Mouse (Mus musculus) embryonic facial prominence, embryonic 14.5 days (tissue): Measurements from ENCODE around the gene Gm20388. TPM values are rescaled to one million over a fixed set of nuclear protein-coding genes. Genes with fewer than 3 reads are reported as not detected.
A peak's percentile ranks its signal among the peaks of the same experiment; 100 is the strongest.

Source experiments
- ATAC-seq: fragments of 200-750 bp; cut with Nextera tagmentation; 2 replicates; pipeline ENCODE4 v1.8.0; 2017; ENCODE audit warnings: low read depth, moderate number of reproducible peaks, moderate TSS enrichment
- DNase-seq: peaks from one replicate; pipeline ENCODE4 v3.0.0-alpha.2; 2015; ENCODE audit warnings: low spot score
- H3K27ac ChIP-seq: fragments of 300-500 bp; sonication (generic); replicated peaks from 2 replicates; pipeline ENCODE4 v1.5.1; 2014; ENCODE audit warnings: low read depth, mild to moderate bottlenecking, low read length, moderate library complexity
- H3K27me3 ChIP-seq: fragments of 300-500 bp; sonication (generic); replicated peaks from 2 replicates; pipeline ENCODE4 v1.6.1; 2014; ENCODE audit warnings: low read length; ENCODE audit not compliant: control insufficient read depth, insufficient read depth
- H3K36me3 ChIP-seq: fragments of 300-500 bp; sonication (generic); 2 replicates; pipeline ENCODE4 v1.6.1; 2014; ENCODE audit warnings: low read length, mixed read lengths; ENCODE audit not compliant: control insufficient read depth, insufficient read depth
- H3K4me1 ChIP-seq: fragments of 300-500 bp; sonication (generic); 2 replicates; pipeline ENCODE4 v1.6.1; 2014; ENCODE audit warnings: antibody characterized with exemption, low read length; ENCODE audit not compliant: control insufficient read depth, insufficient read depth
- H3K4me2 ChIP-seq: fragments of 300-500 bp; sonication (generic); 2 replicates; pipeline ENCODE4 v1.6.1; 2014; ENCODE audit warnings: low read depth, mild to moderate bottlenecking, low read length, moderate library complexity, mixed read lengths
- H3K4me3 ChIP-seq: fragments of 300-500 bp; sonication (generic); 2 replicates; pipeline ENCODE4 v1.5.1; 2014; ENCODE audit warnings: low read depth, mild to moderate bottlenecking, low read length
- H3K9ac ChIP-seq: fragments of 300-500 bp; sonication (generic); 2 replicates; pipeline ENCODE4 v1.6.1; 2014; ENCODE audit warnings: low read depth, mild to moderate bottlenecking, low read length, moderate library complexity, mixed read lengths
- H3K9me3 ChIP-seq: fragments of 300-500 bp; sonication (generic); 2 replicates; pipeline ENCODE4 v1.6.1; 2016; ENCODE audit warnings: low read length; ENCODE audit not compliant: control insufficient read depth
- WGBS: fragments of 180-500 bp; shearing (Covaris S2); extraction: QIAGEN DNeasy Blood & Tissue Kit; methylation state at CpG from one replicate; pipeline ENCODE4 v1.1.7; 2014; 5-methylcytosine and 5-hydroxymethylcytosine counted together
- polyA plus RNA-seq: library from polyadenylated mRNA; unstranded; fragments of >200 nt; fragmentation: Nextera tagmentation; extraction: Ambion mirVana; gene quantifications from 2 replicates; pipeline ENCODE4 v1.2.1, GENCODE M21; 2014

The Gm20388 gene
- polyA plus RNA-seq, 1 experiment from 2014 or later = not detected

GRCm38 (mm10) chr8:120143911-120144651 is 233.4 kb downstream of the Gm20388 start:
- Histone ChIP-seq H3K4me2 (no peak overlapping the region), H3K4me1 (no peaks in the 10 kb centered on the region), H3K9me3 (no peaks in the 10 kb centered on the region), H3K9ac (no peak overlapping the region), H3K36me3 (no peaks in the 10 kb centered on the region), H3K4me3 (no peak overlapping the region), H3K27ac (no peak overlapping the region), H3K27me3 (no peaks in the 10 kb centered on the region)
- ATAC-seq (no peak; the same call in 1 of the 2 replicates), DNase-seq (no peak)
- 64% methylated on average over 14 of the region's 15 CpGs for WGBS

GRCm38 (mm10) chr8:120144652-120145301 is 234.1 kb downstream of the Gm20388 start:
- no peak for DNase-seq
- no peak for ATAC-seq
- no peak overlapping the region for H3K27ac ChIP-seq
- H3K4me1 ChIP-seq = no peaks in the 10 kb centered on the region
- no peak overlapping the region for H3K4me3 ChIP-seq
- no peak overlapping the region for H3K4me2 ChIP-seq
- H3K36me3 ChIP-seq = no peaks in the 10 kb centered on the region
- H3K27me3 ChIP-seq = no peaks in the 10 kb centered on the region
- 54% methylated on average over 12 of the region's 12 CpGs for WGBS
- no peak overlapping the region for H3K9ac ChIP-seq
- no peaks in the 10 kb centered on the region for H3K9me3 ChIP-seq

GRCm38 (mm10) chr8:120146051-120146450 is 235.4 kb downstream of the Gm20388 start:
- H3K9me3 ChIP-seq = no peaks in the 10 kb centered on the region
- no peaks in the 10 kb centered on the region for H3K27me3 ChIP-seq
- H3K9ac ChIP-seq = no peak overlapping the region
- H3K4me3 ChIP-seq = no peak overlapping the region
- H3K4me2 ChIP-seq = no peak overlapping the region
- no peak for DNase-seq
- H3K27ac ChIP-seq = no peak overlapping the region
- H3K36me3 ChIP-seq = no peaks in the 10 kb centered on the region
- no peaks in the 10 kb centered on the region for H3K4me1 ChIP-seq
- WGBS = 91% methylated on average over 1 of the region's 1 CpGs
- ATAC-seq = no peak

GRCm38 (mm10) chr8:120150028-120150427 is 239.4 kb downstream of the Gm20388 start:
- Histone ChIP-seq H3K9me3 (no peaks in the 10 kb centered on the region), H3K4me1 (no peaks in the 10 kb centered on the region; the same call in 1 of the 2 replicates), H3K27me3 (no peaks in the 10 kb centered on the region), H3K4me2 (no peak overlapping the region), H3K9ac (no peak overlapping the region), H3K4me3 (no peak overlapping the region), H3K27ac (no peak overlapping the region), H3K36me3 (no peaks in the 10 kb centered on the region)
- ATAC-seq = peak; percentile 19; the same call in 1 of the 2 replicates
- WGBS = 62% methylated on average over 12 of the region's 12 CpGs
- DNase-seq = peak; percentile 57

- Histone ChIP-seq H3K4me2 (no peak overlapping the region), H3K36me3 (no peaks in the 10 kb centered on the region), H3K4me1 (no peaks in the 10 kb centered on the region; the same call in 1 of the 2 replicates), H3K27me3 (no peaks in the 10 kb centered on the region), H3K9ac (no peak overlapping the region), H3K9me3 (no peaks in the 10 kb centered on the region), H3K27ac (no peak overlapping the region), H3K4me3 (no peak overlapping the region)
- DNase-seq (no peak), ATAC-seq (no peak; the same call in 1 of the 2 replicates)
- 55% methylated on average over 9 of the region's 9 CpGs for WGBS
Measured at GRCm38 (mm10) chr8:120151151-120151550, 240.5 kb downstream of the Gm20388 start.

- ATAC-seq (peak; percentile 44; the same call in 1 of the 2 replicates), DNase-seq (peak; percentile 60)
- Histone ChIP-seq H3K4me3 (no peak overlapping the region), H3K36me3 (no peaks in the 10 kb centered on the region), H3K4me1 (peaks cover 5% of the 10 kb centered on the region; the same call in 1 of the 2 replicates), H3K27ac (no peak overlapping the region), H3K27me3 (no peaks in the 10 kb centered on the region), H3K9me3 (no peaks in the 10 kb centered on the region), H3K9ac (no peak overlapping the region), H3K4me2 (no peak overlapping the region)
- 48% methylated on average over 6 of the region's 7 CpGs for WGBS
Measured at GRCm38 (mm10) chr8:120152636-120153035, 242.0 kb downstream of the Gm20388 start.

- H3K27ac ChIP-seq = no peak overlapping the region
- no peak overlapping the region for H3K9ac ChIP-seq
- H3K4me2 ChIP-seq = no peak overlapping the region
- 78% methylated on average over 8 of the region's 8 CpGs for WGBS
- no peak for ATAC-seq
- H3K4me1 ChIP-seq = 0 out of 2 replicates have a peak, but pooled peaks cover 5% of the 10 kb centered on the region
- DNase-seq = no peak
- H3K36me3 ChIP-seq = no peaks in the 10 kb centered on the region
- no peak overlapping the region for H3K4me3 ChIP-seq
- no peaks in the 10 kb centered on the region for H3K9me3 ChIP-seq
- no peaks in the 10 kb centered on the region for H3K27me3 ChIP-seq
Measured at GRCm38 (mm10) chr8:120160366-120160765, 249.7 kb downstream of the Gm20388 start.

GRCm38 (mm10) chr8:120161658-120162403 is 251.2 kb downstream of the Gm20388 start:
- H3K27me3 ChIP-seq = no peaks in the 10 kb centered on the region
- 70% methylated on average over 16 of the region's 16 CpGs for WGBS
- ATAC-seq = no peak; the same call in 1 of the 2 replicates

More at GRCm38 (mm10) chr8:120161658-120162403, 251.2 kb downstream of the Gm20388 start:
- H3K4me1 ChIP-seq = no peaks in the 10 kb centered on the region
- H3K4me2 ChIP-seq = no peak overlapping the region
- H3K9ac ChIP-seq = no peak overlapping the region
- H3K36me3 ChIP-seq = no peaks in the 10 kb centered on the region
- no peak for DNase-seq
- no peaks in the 10 kb centered on the region for H3K9me3 ChIP-seq
- H3K4me3 ChIP-seq = no peak overlapping the region
- H3K27ac ChIP-seq = no peak overlapping the region
